Mouse (Mus musculus): Measurements from ENCODE around the gene Tek.

Gene Tek

GRCm38 (mm10) chr4:94803187-94803586 lies 64.1 kb downstream of the Tek start:
- peak in 1 of 2 experiments; percentile 48 for DNase-seq (ENCODE audit: low spot score in 2 of 2)

- no peak for DNase-seq (ENCODE audit: low spot score in 2 of 2)
Observed at GRCm38 (mm10) chr4:94810616-94811015, 71.5 kb downstream of the Tek start.

- no peak for DNase-seq (ENCODE audit: low spot score in 2 of 2)
Observed at GRCm38 (mm10) chr4:94826891-94827290, 87.8 kb downstream of the Tek start.

GRCm38 (mm10) chr4:94827429-94827828 lies 88.3 kb downstream of the Tek start:
- DNase-seq (ENCODE audit: low spot score in 2 of 2): no peak

- no peak for DNase-seq (ENCODE audit: low spot score in 2 of 2)
Observed at GRCm38 (mm10) chr4:94829924-94830386, 90.9 kb downstream of the Tek start.

GRCm38 (mm10) chr4:94837061-94837460 lies 98.0 kb downstream of the Tek start:
- no peak for DNase-seq (ENCODE audit: low spot score in 2 of 2)

GRCm38 (mm10) chr4:94853301-94853700 lies 114.2 kb downstream of the Tek start:
- no peak for DNase-seq (ENCODE audit: low spot score in 2 of 2)

GRCm38 (mm10) chr4:94854270-94854669 lies 115.2 kb downstream of the Tek start:
- peak in 1 of 2 experiments; percentile 17 for DNase-seq (ENCODE audit: low spot score in 2 of 2)

GRCm38 (mm10) chr4:94855201-94855600 lies 116.1 kb downstream of the Tek start:
- DNase-seq (ENCODE audit: low spot score in 2 of 2): no peak

- no peak for DNase-seq (ENCODE audit: low spot score in 2 of 2)
Observed at GRCm38 (mm10) chr4:94900744-94901143, 161.7 kb downstream of the Tek start.

GRCm38 (mm10) chr4:94901780-94902179 lies 162.7 kb downstream of the Tek start:
- DNase-seq (ENCODE audit: low spot score in 2 of 2): no peak
